Mouse (Mus musculus): ENCODE data around the gene Zfhx3. TPM values are rescaled to one million over a fixed set of nuclear protein-coding genes. Genes with fewer than 3 reads are reported as not detected.
A peak's percentile ranks its signal among the peaks of the same experiment; 100 is the strongest.

Gene Zfhx3
- total RNA-seq, 2 experiments from 2014 or later: 4.3 to 4.6 TPM

- no peak for DNase-seq (ENCODE audit: low spot score in 2 of 2)
- no peak for TF ChIP-seq CTCF (conservative IDR thresholded peaks at IDR 0.05)
- Histone ChIP-seq H3K4me3 (no peak overlapping the region), H3K27ac (no peak overlapping the region)
Measured at GRCm38 (mm10) chr8:108072853-108073252, 130.4 kb downstream of the Zfhx3 start.

GRCm38 (mm10) chr8:108075176-108075575 is 132.7 kb downstream of the Zfhx3 start:
- no peak for TF ChIP-seq CTCF (conservative IDR thresholded peaks at IDR 0.05)
- H3K4me3 ChIP-seq: no peak overlapping the region
- DNase-seq (ENCODE audit: low spot score in 2 of 2): no peak
- H3K27ac ChIP-seq: no peak overlapping the region

DNA sequence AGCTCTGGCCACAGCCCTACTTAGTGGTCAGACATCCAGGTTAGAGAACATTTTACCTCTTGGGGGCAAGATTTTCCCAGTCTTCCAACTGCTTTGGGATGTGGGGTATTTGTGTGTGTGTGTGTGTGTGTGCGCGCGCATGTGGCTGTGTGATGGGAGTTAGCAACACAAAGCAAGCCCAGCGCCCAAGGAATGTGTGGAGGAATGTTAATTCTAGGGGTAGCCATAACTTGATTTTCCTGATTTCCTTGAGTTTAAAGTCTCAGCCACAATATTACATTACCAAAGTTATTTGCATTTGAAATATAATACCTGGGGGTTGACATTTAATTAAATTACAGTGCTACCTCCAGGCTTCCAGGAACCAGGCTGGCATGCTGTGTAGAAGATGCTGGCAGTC is 136.3 kb downstream of the Zfhx3 start:
- no peak for DNase-seq (ENCODE audit: low spot score in 2 of 2)
- no peak overlapping the region for H3K27ac ChIP-seq
- no peak overlapping the region for H3K4me3 ChIP-seq
- TF ChIP-seq CTCF (conservative IDR thresholded peaks at IDR 0.05): no peak

DNA sequence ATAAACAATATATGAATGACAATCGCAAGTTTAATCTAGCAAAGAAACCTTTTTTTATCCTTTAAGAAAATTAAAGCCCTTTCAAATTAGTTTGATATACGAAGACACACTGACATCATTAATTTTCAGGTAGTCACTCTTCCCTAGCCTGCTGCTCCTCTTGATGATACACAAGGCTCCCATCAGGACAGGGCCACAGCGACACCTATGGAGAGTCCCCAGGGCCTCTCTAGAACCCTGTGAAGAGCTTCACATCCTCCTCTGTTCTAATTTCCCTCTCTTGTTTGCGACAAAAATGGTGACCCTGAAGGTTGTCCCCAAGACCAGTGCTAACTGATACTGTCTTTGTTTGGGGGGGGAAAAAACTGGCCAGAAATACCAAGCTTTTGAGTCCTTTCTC is 144.5 kb downstream of the Zfhx3 start:
- H3K4me3 ChIP-seq: no peak overlapping the region
- peak; percentile 65 for TF ChIP-seq CTCF (conservative IDR thresholded peaks at IDR 0.05)
- H3K27ac ChIP-seq: no peak overlapping the region
- no peak for DNase-seq (ENCODE audit: low spot score in 2 of 2)

GRCm38 (mm10) chr8:108089632-108090031 is 147.2 kb downstream of the Zfhx3 start:
- Histone ChIP-seq H3K4me3 (no peak overlapping the region), H3K27ac (no peak overlapping the region)
- no peak for DNase-seq (ENCODE audit: low spot score in 2 of 2)
- TF ChIP-seq CTCF (conservative IDR thresholded peaks at IDR 0.05): no peak

DNA sequence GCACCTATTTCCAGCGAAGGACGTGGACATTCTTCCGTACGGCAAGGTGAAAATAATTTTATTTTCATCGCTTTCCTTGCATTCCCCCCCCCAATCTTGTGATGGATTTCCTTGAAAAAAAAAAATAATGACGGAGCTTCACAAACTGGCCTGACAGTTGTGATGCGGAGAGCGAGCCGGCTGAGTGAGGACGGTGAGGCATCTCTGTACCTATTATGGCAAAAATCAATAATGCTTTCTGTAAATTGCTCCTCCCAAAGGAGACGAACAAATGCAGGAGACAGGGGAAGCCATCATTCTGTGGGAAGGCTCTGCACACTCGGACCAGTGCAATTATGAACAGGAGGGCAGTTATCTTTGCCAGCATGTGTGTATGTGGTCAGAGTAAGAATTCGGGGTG is 156.2 kb downstream of the Zfhx3 start:
- no peak overlapping the region for H3K27ac ChIP-seq
- no peak overlapping the region for H3K4me3 ChIP-seq
- TF ChIP-seq CTCF (conservative IDR thresholded peaks at IDR 0.05): no peak
- DNase-seq (ENCODE audit: low spot score in 2 of 2): no peak

DNA sequence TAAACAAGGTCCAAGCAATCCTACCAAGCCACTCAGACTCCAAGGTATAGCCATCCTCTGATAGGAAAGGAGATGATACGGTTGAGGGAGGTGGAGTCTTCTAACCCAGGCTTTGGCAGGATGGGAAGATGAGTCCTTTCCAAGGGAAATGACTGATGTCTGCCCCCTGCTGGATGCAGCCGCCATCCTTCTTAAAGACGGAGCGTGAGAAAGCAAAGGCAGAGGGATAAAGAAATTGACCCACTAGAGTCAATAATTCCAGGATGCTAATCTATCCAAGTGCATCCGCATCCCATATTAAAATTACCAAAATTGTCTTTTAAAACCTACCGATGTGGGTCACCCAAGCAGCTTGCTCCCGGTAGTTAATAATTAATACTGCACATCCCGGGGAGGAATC is 158.7 kb downstream of the Zfhx3 start:
- DNase-seq (ENCODE audit: low spot score in 2 of 2): peak; percentile 41 to 68
- peak; percentile 87 for TF ChIP-seq CTCF (conservative IDR thresholded peaks at IDR 0.05)
- Histone ChIP-seq H3K4me3 (peak overlapping the region; percentile 46), H3K27ac (peak overlapping the region; percentile 43)

GRCm38 (mm10) chr8:108101978-108102865 is 159.8 kb downstream of the Zfhx3 start:
- peak in 1 of 2 experiments; percentile 53 for DNase-seq (ENCODE audit: low spot score in 2 of 2)
- Histone ChIP-seq H3K27ac (peak overlapping the region; percentile 43), H3K4me3 (peak overlapping the region; percentile 46)
- TF ChIP-seq CTCF (conservative IDR thresholded peaks at IDR 0.05): no peak

- no peak overlapping the region for H3K27ac ChIP-seq
- DNase-seq (ENCODE audit: low spot score in 2 of 2): no peak
- TF ChIP-seq CTCF (conservative IDR thresholded peaks at IDR 0.05): no peak
- no peak overlapping the region for H3K4me3 ChIP-seq
Measured at GRCm38 (mm10) chr8:108104471-108105098, 162.1 kb downstream of the Zfhx3 start.

- DNase-seq (ENCODE audit: low spot score in 2 of 2): peak; percentile 32 to 68
- Histone ChIP-seq H3K4me3 (no peak overlapping the region), H3K27ac (0 out of 2 replicates have a peak overlapping the region, but pooled peaks have one; percentile 5)
- TF ChIP-seq CTCF (conservative IDR thresholded peaks at IDR 0.05): no peak
Measured at GRCm38 (mm10) chr8:108125053-108125452, 182.6 kb downstream of the Zfhx3 start.

- Histone ChIP-seq H3K27ac (no peak overlapping the region), H3K4me3 (no peak overlapping the region)
- no peak for TF ChIP-seq CTCF (conservative IDR thresholded peaks at IDR 0.05)
- no peak for DNase-seq (ENCODE audit: low spot score in 2 of 2)
Measured at GRCm38 (mm10) chr8:108125491-108125890, 183.0 kb downstream of the Zfhx3 start.

DNA sequence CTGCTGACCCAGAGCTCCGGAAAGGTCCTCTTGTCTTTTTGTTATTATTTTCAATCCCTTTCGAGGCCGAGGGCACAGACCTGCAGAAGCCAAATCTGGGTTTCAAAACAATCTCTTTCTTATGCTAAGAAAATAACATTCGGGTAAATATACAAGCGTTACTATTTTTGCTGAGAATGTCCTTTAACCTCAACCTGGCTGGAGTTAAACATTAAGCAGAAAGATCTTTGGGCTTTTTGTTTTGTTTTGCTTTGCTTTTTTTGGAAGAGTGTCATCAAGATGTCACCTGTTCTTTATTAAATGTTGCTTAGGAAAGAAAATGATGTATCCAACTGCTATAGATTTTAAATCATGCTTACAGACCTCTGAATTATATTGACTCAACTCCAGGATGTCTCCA is 204.1 kb downstream of the Zfhx3 start:
- no peak for DNase-seq (ENCODE audit: low spot score in 2 of 2)
- no peak overlapping the region for H3K27ac ChIP-seq
- TF ChIP-seq CTCF (conservative IDR thresholded peaks at IDR 0.05): no peak
- H3K4me3 ChIP-seq: no peak overlapping the region

- Histone ChIP-seq H3K4me3 (no peak overlapping the region), H3K27ac (no peak overlapping the region)
- no peak for DNase-seq (ENCODE audit: low spot score in 2 of 2)
- no peak for TF ChIP-seq CTCF (conservative IDR thresholded peaks at IDR 0.05)
Measured at GRCm38 (mm10) chr8:108148599-108149249, 206.3 kb downstream of the Zfhx3 start.

Data from layer of hippocampus, adult 2 months (tissue).